Mouse (Mus musculus) right cerebral cortex, adult 18-20 months (tissue): ENCODE measurements at regions not wholly inside any gene's neighbourhood (a gene's known extent, or its start where the extent isn't known, plus 50 kb on each side); places are given as distances from the start of the nearest gene placed in this dataset.

Source experiments
- DNase-seq: peaks from one replicate; pipeline ENCODE4 v3.0.0; 2022; ENCODE audit warnings: mixed read lengths

GRCm38 (mm10) chr14:103458340-103458739, 54.8 kb upstream of the Scel start:
- DNase-seq: no peak

- DNase-seq: no peak
Observed at GRCm38 (mm10) chr14:103456106-103456505, 57.0 kb upstream of the Scel start.

GRCm38 (mm10) chr14:103450756-103451155, 62.4 kb upstream of the Scel start:
- no peak for DNase-seq

- no peak for DNase-seq
Observed at GRCm38 (mm10) chr14:103449447-103449846, 63.7 kb upstream of the Scel start.

- DNase-seq: no peak
Observed at GRCm38 (mm10) chr14:103449033-103449432, 64.1 kb upstream of the Scel start.

GRCm38 (mm10) chr14:103446671-103447070, 66.5 kb upstream of the Scel start:
- DNase-seq: peak; percentile 19

GRCm38 (mm10) chr14:103441454-103442065, 71.6 kb upstream of the Scel start:
- DNase-seq: no peak

- DNase-seq: peak; percentile 86
Observed at GRCm38 (mm10) chr14:103440243-103440642, 72.9 kb upstream of the Scel start.

GRCm38 (mm10) chr14:103434218-103434617, 78.9 kb upstream of the Scel start:
- no peak for DNase-seq

- DNase-seq: no peak
Observed at GRCm38 (mm10) chr14:103433106-103433505, 80.0 kb upstream of the Scel start.

GRCm38 (mm10) chr14:103427873-103428272, 81.3 kb upstream of the Mycbp2 start:
- peak; percentile 14 for DNase-seq

GRCm38 (mm10) chr14:103421305-103421822, 74.8 kb upstream of the Mycbp2 start:
- DNase-seq: no peak

GRCm38 (mm10) chr14:103417110-103418061, 70.8 kb upstream of the Mycbp2 start:
- no peak for DNase-seq

GRCm38 (mm10) chr14:103404611-103405010, 58.0 kb upstream of the Mycbp2 start:
- no peak for DNase-seq

GRCm38 (mm10) chr14:103403054-103403453, 56.4 kb upstream of the Mycbp2 start:
- peak; percentile 19 for DNase-seq

GRCm38 (mm10) chr14:103401983-103402382, 55.4 kb upstream of the Mycbp2 start:
- DNase-seq: no peak

GRCm38 (mm10) chr14:103401280-103401679, 54.7 kb upstream of the Mycbp2 start:
- DNase-seq: no peak

GRCm38 (mm10) chr14:103398401-103398800, 51.8 kb upstream of the Mycbp2 start:
- DNase-seq: no peak
